ENCODE assay signal across 25 mouse cellular contexts in genomic region chr5:53819711-53820110, GRCm38 (mm10).
"Had no signal": no experiment of that assay in that cellular context is flagged by ENCODE, and none has a peak within 500 bp of the region (broad histone marks: within the 10 kb centered on the region; RNA-seq: fewer than 3 reads in every experiment).

No protein-coding gene starts in this region.

- H3K4me3 ChIP-seq: heart, adult 2 months; heart, embryonic 13.5 days; heart, embryonic 15.5 days; hindbrain, embryonic 10.5 days; hindbrain, embryonic 12.5 days; hindbrain, embryonic 15.5 days; kidney, embryonic 15.5 days; limb, embryonic 10.5 days; limb, embryonic 12.5 days; liver, embryonic 13.5 days; liver, embryonic 15.5 days had no signal

- H3K27ac ChIP-seq: heart, adult 2 months; heart, embryonic 13.5 days; heart, embryonic 15.5 days; hindbrain, embryonic 10.5 days; hindbrain, embryonic 12.5 days; hindbrain, embryonic 15.5 days; hindbrain, postnatal 0 days; kidney, embryonic 15.5 days; kidney, postnatal 0 days; limb, embryonic 10.5 days; limb, embryonic 12.5 days; liver, embryonic 13.5 days; liver, embryonic 15.5 days had no signal

- DNase-seq: heart, adult 11 months; heart, adult 2 months; heart, postnatal 14 days; heart, postnatal 4 days; kidney, adult 11 months; kidney, adult 2 months; kidney, adult 9 months; kidney, postnatal 14 days; kidney, postnatal 36 days; layer of hippocampus, adult 9-11 months; layer of hippocampus, postnatal 36 days; liver; liver, embryonic 13.5 days; liver, postnatal 0 days had no signal
